Mouse (Mus musculus) ZHBTc4 (cell line): ENCODE results near the gene Metrnl.

Source experiments
- DNase-seq: peaks from one replicate; pipeline ENCODE4 v3.0.0-alpha.2; 2011; ENCODE audit warnings: low read depth, low spot score

The Metrnl gene

DNA sequence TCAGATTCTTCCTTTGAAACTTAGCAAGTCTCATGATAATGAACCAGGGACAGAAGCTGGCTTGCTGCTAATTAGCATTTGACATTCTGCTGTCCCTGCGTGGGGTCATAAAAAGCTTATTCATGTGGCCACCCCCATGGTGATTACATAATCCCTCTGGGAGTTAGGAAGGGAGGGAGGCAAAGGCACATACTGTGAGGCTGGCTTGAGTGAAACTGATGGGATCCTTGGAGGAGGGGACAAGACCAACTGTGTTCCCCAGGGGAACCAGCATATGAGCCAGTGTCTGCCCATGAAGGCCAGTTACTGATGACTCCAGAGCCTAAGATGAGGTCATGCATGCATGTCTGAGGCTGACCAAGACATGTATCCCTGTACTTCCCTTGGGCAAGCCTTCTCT lies 33.5 kb downstream of the Metrnl start:
- no peak for DNase-seq

DNA sequence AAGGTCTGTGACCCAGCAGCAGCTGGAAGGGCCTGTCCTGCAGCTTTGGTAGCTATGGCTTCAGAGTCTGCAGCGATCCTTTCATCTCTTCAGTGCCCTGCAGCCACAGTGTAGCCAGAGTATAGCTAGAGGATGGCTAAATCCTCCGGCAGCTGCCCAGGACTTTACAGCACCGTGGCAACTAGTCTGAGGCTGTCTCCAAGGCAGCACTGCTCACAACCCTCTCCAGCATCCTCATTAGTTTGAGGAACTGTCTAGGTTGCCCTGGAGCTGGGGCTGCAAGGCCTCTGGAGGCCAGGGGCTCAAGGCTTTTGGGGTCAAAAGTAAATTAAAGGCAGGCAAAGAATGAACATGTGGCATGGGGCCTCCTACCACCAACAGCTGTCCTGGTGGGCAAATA lies 37.3 kb downstream of the Metrnl start:
- DNase-seq: no peak

GRCm38 (mm10) chr11:121740906-121741305 lies 39.6 kb downstream of the Metrnl start:
- DNase-seq: no peak

DNA sequence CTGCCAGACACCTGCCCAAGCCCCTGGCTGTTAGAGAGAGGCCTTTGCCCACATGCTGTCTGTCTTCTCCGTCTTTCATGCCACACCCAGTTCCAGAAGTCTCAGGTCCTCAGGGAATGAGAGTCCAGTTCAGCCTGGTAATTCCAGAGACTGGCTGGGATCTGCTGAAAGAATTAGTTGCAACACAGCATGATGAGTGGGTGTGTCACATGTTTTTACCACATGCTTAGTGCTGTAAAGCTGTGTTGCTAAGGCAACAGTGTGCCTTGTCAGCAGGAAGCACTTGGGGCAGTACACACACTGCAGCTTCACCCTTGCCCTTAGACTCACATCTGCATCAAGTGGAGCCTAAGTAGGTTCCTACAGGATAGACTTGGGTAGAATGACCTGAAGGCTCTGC lies 40.1 kb downstream of the Metrnl start:
- no peak for DNase-seq

GRCm38 (mm10) chr11:121743113-121743512 lies 41.8 kb downstream of the Metrnl start:
- no peak for DNase-seq

DNA sequence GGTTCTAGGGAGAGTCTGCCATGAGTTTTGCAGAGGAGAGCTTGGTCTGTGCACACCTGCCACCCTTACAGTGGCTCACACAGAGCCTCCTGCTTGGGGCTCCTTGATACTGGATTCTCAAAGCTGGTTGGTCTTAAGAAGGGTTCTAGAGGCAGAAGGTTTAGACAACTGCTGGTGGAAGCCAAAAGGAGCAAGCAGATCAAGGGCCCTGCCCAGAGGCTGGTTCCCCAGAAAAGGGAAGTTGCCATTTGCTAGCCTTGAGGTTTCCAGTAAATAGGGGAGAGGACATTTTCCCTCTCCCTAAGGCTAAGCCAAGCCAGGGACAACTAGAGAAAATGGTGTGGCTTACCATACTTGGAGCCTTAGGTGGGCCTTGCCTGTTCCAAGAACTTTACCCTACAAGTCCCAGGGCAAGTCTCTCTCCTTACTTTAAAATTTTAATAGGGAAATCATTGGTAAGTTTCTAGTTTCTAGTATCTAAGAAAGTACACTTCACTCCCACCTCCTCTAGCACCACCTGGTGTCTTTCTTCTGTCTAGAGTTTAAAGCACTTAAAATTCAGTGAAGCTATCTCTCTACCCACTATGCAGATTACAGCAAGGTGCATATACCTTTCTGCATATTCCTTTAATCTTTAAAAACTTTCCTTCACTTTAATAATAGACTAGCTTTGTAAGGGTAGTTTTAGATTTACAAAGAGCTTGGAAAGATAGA lies 42.7 kb downstream of the Metrnl start:
- DNase-seq: no peak

DNA sequence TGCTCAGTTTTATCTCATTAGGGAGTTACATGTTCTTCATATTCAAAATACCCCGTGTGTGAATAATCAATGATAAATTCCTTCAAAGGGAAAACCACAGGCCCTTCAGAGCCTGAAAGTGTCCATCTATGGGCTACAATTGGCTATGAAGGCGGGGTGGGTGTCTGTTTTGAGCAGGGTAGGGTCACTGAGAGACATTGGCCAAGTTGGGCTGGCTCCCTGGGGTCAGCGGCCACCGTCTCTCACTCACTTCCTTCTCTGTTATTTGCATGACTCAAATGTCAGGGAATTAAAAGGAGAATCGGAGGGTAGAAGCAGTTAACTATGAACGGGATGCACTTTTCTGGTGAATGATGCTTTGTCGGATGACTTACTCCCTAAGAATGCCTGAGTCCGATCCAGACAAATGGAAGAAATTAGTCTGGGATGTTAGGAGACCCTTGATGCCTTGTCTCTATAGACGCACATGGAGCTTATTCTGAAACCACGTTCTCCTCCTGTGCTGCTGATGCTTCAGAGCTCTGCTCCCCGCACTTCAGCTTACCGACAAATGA lies 45.7 kb downstream of the Metrnl start:
- no peak for DNase-seq

DNA sequence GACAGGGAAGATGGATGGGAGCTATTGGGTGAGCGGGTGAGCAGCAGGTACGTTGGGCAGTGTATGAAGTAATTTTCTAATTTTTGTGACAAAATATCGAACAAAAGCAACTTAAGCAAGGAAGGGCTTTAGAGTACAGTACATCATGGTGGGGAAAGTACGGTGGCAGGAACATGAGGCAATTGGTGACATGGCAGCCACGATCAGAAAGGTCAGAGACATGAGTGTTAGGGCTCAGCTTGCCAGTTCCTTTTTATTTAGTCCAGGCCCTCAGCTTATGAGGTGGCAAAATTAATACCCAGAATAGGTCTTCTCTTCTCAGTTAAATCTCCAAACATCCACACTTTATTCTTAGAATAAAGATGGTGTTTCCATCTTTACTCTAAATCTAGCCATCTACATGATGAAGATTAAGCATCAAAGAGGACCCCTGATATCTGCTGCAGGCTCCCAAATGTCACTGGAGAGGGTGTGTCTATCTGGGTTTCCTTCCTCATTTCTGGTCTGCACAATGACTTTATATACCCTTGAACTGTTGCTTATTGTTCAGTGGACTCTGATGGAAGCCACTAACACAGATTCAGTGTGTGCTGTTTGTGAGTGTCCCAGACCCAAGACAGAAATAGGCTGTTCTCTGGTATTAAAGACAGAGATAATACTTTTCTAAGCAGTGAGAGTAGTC lies 46.8 kb downstream of the Metrnl start:
- DNase-seq: no peak
